Mouse (Mus musculus) adrenal gland, adult 2 months (tissue): ENCODE measurements around the gene Polr3f. TPM values are rescaled to one million over a fixed set of nuclear protein-coding genes. Genes with fewer than 3 reads are reported as not detected.

Experiments
- DNase-seq: peaks from one replicate; pipeline ENCODE4 v3.0.0; 2021
- polyA plus RNA-seq: library from polyadenylated mRNA; depleted of rRNA; stranded (reverse); fragments of >200 nt; gene quantifications from 2 replicates; pipeline ENCODE4 v1.2.3, GENCODE M21; 2012; rRNA removed
- total RNA-seq, 2 experiments: library from RNA; stranded (reverse); gene quantifications; 2 replicates each; pipeline ENCODE4 v1.2.3; 2021

Polr3f gene
- total and polyA plus RNA-seq, 3 experiments, result 3.4 to 18.8 (median 16.1) TPM

DNA sequence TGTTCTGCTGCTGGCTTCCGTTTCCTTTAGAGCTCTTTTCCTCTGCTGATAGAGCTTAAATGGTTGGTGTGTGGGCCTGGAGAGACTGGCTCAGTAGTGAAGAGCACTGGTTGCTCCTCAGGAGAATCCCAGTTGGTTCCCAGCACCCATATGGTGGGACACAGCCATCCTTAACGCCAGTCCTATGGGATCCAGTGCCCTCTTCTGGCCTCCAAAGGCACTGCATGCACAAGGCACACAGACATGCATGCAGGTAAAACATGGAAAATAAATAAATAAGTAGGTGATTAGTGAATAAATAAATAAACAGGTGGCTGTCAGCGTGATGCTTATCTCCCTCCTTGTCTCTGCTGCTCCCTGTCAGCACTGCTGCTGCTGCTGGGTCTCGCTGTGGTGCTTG, 61.2 kb downstream of the Polr3f start:
- no peak for DNase-seq

Other genes starting within 250 kb of the Polr3f start
- not detected for gene Ovol2, start 195.6 kb upstream of the Polr3f start, total RNA-seq
- gene Ovol2, start 195.6 kb upstream of the Polr3f start, polyA plus RNA-seq, result not detected in 2 replicates
- 10 to 100 TPM; 24.5 to 25.7 TPM for gene Kat14, start 158.7 kb upstream of the Polr3f start, total RNA-seq
- gene Kat14, start 158.7 kb upstream of the Polr3f start, polyA plus RNA-seq, result 11.2 and 13.7 TPM in 2 replicates
- gene Pet117, start 158.7 kb upstream of the Polr3f start, total RNA-seq, result 1 to 10 TPM; 2.4 to 6.8 TPM
- gene Pet117, start 158.7 kb upstream of the Polr3f start, polyA plus RNA-seq, result not detected in 2 replicates
- 1 to 10 TPM; 4.2 to 4.8 TPM for gene Dzank1, start 304 bp upstream of the Polr3f start, total RNA-seq
- 0.54 and 0.61 TPM in 2 replicates for gene Dzank1, start 304 bp upstream of the Polr3f start, polyA plus RNA-seq
- gene Rbbp9, start 23.2 kb downstream of the Polr3f start, total RNA-seq, result 10 to 100 TPM; 24.7 to 30.1 TPM
- gene Rbbp9, start 23.2 kb downstream of the Polr3f start, polyA plus RNA-seq, result 6.5 and 7.3 TPM in 2 replicates
- gene Sec23b, start 28.5 kb downstream of the Polr3f start, total RNA-seq, result 10 to 100 TPM; 83.1 to 89.3 TPM
- 24.0 and 34.9 TPM in 2 replicates for gene Sec23b, start 28.5 kb downstream of the Polr3f start, polyA plus RNA-seq
- 10 to 100 TPM; 33.8 to 63.6 TPM for gene Smim26, start 66.3 kb downstream of the Polr3f start, total RNA-seq
- 0.31 and 0.38 TPM in 2 replicates for gene Smim26, start 66.3 kb downstream of the Polr3f start, polyA plus RNA-seq
- gene Dtd1, start 72.2 kb downstream of the Polr3f start, total RNA-seq, result 10 to 100 TPM; 14.5 to 19.5 TPM
- gene Dtd1, start 72.2 kb downstream of the Polr3f start, polyA plus RNA-seq, result 5.0 and 5.7 TPM in 2 replicates